Mouse (Mus musculus) thymus, postnatal 25 days (tissue): ENCODE measurements around the gene Iqgap1.
A peak's percentile ranks its signal among the peaks of the same experiment; 100 is the strongest.

Source experiments
- DNase-seq: peaks from one replicate; pipeline ENCODE4 v3.0.0; 2022

Gene Iqgap1

DNA sequence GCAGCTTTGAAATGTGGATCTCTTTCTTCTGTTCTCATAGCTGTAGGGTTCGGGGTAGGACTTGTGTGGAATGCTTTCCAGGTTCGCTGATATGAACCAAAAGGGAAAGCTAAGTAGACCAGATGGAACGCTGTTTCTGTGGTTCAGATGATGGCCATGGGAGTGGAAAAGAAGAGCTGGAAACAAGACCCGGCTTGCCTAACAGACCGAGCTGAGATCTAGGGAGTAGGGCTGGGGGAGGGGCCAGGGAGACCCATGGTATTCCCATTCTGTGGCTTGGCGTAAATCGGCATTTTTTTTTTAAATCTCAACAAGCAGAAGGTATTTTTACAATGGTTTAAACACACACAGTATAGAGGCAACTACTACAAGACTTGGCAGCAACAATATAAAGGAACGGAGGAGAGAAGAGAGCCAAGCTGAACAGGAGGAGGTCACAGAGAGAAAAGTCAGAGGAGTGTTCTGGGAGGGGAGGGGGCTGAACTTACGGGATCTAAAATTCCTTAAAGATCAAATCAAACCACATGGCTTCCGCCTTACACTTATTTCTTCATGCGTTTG is at the start of gene Iqgap1:
TSS of gene Iqgap1 (minus strand) at position 132 of the 561 bp plus-strand sequence.
- no peak for DNase-seq

DNA sequence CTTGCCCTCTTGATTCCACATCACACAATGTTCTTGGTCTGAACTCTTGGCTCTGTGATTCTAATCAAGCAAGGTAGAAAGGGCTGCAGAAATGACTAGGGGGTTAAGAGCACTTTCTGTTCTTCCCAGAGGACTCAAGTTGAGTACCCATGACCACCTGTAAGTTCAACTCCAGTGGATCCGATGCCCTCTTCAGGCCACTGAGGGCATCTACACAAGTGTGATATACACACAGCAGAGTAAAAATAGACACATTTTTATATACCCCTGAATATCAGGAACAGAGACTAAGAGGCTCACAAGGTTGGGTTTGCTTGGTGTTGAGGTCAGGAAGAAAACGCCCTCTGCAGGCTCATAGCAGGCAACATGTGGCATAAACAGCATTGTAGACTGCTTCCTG is 47.9 kb upstream of the Iqgap1 start:
- no peak for DNase-seq

DNA sequence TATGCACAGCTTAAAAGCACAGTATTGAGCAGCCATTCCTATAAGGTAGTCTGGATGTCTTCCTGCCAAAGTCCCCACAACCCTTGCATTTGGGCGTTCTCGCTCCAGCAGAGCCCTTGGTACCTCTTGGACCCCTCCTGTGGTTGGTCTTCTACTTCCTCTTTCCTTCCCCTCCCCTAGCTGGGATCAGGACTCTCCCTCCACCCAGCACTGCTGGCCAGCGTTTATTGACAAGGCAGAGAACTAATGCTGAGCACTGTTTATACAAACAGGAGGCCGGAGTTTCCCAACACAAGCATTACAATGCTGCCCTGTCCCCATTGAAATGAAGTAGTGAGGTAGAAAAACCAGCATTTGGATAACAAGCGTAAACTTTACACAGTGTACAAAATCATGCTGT is 47.3 kb upstream of the Iqgap1 start:
- DNase-seq: no peak

DNA sequence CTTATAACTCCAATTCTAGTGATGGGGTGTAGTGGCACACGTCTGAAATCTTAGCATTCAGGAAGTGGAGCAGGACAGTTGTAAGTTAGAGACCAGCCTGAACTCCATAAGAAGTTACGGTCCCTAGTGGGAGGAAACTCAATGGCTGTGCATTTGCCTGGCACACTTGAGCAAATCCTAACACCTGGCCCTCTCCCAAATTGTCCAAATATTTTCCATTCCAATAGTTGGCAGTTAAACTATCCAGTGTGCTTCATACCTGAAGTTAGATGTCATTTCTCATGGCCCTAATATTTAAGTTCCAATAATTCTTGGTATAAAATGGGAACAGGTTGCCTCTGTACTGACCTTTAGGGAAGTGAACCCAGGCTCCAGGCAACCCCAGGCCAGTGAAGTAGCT is 42.9 kb upstream of the Iqgap1 start:
- DNase-seq: no peak

DNA sequence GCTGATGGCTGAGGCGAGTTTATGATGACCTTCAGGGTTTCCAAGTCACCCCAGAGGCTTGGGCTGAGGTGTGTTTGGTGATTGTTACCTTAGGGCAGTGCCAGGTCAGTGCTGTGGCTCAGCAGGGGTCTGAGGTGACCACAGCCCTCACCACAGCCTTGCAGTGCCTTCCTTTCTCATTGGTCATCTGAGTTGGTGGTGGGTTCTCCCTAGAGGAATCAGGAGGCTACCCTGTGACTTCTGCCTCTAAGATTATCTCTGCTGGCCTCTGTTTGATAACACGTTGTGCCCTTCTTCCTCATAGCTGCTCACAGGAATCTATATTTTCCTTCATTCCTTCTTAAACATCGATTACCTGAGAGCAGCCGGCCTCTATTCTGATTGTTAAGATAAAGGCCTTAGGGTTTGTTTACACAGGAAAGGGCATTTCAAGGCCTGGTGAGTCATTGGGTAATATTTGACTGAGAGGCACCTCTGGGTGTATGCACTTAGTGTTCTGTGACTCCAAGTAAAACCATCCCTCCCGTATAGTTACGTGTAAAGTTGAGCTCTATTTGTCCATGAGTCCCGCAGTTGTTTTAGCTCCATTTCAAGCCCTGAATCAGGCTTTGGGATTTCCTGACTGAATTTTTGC is 40.9 kb upstream of the Iqgap1 start:
- DNase-seq: no peak

DNA sequence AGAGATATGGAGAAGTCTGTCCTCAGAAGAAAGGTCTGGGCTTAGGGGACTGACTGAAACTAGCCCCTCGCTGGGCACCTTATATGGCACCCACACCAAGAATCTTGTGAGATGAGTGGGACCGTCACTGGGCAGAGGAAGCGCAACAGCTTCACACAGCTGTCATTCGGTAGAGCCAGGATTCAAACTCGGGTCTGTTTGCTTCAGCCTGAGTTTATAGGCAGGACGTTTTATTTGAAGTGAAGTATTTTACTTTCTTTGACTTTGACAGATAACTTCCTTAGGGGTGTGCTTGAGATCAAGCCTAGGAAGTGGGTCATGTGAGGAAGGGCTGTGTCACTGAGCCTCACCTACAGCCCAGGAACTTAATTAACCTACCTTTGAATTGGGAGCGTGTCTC is 39.7 kb upstream of the Iqgap1 start:
- DNase-seq: peak; percentile 41

DNA sequence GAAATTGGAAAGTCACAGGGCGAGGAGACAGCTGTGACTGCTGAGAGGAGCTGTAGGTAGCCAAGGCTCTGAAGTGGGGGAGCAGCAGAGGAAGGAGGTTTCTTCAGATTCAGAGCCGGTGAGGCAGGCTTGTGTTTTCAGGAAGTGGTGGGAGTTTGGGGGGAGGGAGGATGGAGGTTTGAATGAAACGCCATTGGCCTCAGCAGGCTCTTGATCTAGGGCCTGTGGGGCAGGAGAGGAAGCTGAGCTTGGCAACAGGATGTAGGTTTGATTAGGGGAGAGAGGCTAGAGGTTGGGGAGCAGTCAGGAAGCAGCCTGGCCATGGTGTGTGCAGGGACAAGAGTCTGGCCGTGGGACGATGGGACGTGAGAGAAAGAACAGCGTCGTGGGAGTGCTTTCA is 39.1 kb upstream of the Iqgap1 start:
- DNase-seq: peak; percentile 84

DNA sequence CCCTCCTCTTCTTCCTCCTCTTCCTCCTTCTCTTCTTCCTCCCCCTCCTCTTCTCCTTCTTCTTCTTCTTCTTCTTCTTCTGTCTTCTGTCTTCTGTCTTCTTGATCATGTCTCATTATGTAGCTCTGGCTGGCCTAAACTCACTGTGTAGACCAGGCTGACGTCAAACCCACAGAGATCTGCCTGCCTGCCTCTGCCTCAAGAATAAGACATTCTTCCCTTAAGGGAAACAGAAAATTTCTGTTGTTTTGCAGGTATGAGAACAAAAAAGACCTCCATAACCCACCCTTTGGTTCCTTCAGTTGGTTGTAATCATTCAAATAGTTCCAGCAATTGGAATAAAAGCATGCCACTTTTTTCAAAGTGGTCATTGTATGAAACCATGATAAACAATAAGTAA is 38.4 kb upstream of the Iqgap1 start:
- DNase-seq: no peak

DNA sequence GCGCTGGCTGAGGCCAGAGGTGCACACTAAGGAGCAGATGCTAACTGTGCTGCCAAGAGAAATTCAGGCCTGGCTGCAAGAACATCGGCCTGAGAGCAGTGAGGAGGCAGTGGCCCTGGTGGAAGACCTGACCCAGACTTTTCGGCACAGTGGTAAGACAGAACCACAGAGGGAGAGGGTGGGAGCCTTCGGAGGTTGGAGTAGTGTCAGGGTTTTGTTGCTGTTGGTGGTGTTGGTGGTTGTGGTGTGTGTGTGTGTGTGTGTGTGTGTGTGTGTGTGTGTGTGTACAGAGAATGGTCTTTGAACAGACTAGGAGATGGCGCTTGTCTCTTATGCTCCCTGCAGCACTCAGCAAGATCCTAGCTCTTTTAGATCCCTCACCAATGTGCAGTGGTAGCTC is 37.7 kb upstream of the Iqgap1 start:
- no peak for DNase-seq

DNA sequence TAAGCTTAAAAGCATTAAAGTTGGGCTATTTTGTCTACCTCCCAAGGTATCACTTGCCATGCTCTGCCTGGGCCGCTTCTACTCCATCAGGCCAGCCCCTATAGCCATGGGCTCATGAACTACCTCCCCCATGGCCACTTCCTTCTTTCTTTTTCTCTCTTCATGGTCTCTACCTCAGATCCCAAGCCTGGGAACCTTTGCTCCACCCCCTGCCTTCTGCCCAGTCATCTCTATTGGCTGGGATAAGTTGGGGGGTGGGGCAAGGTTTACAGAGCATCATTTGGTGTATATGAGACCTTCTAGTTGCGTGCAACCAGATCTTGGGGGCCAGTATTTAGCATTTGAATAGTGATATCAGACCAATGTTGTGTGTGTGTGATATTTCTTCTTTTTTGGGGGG is 36.7 kb upstream of the Iqgap1 start:
- no peak for DNase-seq

DNA sequence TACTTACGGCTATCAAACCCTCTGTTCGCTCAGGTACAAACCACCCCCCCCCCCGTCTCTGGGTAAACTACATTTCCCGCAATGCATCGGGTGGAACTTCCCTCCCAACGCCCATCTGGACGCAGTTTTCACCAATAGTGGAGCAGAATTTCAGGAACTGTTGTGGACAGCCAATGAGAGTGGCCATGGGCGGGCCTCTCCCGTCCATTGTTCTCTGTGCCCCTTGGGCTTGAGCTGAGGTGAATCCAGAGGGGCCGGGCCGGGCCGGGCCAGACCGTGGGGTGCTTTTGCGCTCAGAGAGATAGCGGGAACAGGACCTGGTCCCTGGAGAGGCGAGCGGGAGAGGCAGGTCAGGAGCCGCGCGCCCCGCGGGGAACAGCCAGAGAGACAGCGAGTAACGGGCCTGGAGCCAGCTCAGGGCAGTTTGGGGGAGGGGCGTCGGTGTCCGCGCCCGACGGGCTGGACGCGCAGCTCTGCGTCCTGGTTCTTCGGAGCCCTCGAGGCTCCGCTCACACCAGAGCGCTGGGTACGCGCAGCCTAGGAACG is 35.0 kb upstream of the Iqgap1 start, which contains the start of gene Zscan2:
TSS of gene Zscan2 (plus strand) at position 192 of the 546 bp plus-strand sequence.
- DNase-seq: peak; percentile 89

DNA sequence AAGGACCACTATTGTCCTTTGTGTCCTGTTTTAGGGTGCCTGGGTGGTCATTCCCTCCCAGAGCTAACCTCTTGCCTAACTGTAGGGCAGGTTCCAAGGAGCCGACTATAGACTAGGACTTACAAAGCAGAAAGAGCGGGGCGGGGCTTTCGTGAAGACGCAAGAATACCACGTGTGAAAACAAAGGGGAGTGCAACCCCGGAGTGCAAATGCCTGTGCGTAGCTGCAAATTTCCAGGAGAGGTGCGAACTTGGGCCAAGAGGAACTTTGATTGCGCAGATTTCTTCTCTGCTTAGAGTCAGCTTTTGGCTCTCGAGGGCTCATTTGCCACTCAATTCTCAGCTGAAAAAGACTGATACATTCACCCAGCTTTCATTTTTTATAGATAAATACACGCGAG is 34.5 kb upstream of the Iqgap1 start:
- DNase-seq: peak; percentile 79

DNA sequence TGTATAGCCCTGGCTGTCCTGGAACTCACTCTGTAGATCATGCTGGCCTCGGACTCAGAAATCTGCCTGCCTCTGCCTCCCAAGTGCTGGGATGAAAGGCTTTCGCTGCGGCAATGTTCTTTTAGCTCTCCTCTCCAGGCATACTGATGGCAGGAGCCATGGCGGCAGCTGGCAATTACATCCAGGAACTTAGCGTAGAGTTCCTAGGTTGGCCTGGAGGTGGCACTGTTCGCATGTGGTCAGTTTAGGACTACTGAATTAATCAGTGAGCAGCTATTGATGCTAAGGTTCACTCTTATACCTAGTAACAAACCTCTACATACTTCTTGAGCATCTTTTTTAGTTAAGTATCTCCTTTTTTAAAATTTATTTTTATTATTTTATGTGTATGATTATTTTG is 31.4 kb upstream of the Iqgap1 start:
- peak; percentile 84 for DNase-seq

DNA sequence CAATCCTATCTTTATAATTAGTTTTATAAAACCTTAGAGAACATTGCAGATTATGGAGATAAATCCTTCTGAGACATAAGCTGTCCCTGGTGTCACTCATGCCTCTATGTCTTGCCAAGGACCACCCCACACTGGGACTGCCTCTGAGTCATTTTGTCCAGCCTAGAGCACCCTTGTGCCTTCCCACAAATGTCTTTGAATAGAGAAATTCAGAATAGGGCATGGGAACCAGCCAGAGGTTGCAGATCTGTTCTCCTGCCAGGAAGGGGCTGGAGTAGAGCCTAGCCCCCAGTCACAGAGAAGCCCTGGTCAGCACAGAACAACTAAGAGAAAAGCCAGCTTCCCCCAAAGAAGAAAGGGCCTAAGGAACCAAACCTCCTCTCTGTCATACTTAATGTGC is 29.5 kb upstream of the Iqgap1 start:
- DNase-seq: no peak

DNA sequence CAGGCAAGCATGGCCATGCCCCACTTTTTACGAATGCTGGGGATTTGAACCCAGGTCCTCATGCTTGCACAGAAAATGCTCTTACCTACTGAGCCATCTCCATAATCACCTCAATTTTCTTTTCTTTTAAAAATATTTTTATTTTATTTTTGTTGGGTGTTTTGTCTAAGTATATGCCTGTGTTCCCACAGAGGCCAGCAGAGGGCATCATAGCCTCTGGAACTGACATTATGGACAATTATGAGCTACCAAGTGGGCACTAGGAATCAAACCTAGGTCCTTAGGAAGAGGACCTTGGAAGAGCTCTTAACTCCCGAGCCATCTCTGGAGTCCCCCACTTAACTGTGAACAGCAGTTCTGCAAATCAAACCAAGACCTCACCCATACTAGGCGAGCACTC is 27.4 kb upstream of the Iqgap1 start:
- DNase-seq: peak; percentile 26

DNA sequence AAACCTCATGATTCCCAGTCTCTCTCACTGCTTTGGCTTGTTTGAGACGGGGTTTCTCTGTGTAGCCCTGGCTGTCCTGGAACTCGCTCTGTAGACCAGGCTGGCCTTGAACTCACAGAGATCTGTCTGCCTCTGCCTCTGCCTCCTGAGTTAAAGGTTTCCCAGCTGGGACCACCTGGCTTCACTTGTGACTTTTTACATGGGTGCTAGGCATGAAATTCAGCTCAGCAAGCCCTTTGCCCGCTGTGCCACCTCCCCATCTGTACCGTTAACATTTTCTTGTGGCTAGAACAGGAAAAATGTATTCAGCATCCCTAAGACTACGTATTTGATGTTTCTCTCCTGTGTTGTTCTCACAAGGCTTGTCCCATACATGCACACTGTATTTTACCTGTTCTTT is 24.7 kb upstream of the Iqgap1 start:
- peak; percentile 61 for DNase-seq

DNA sequence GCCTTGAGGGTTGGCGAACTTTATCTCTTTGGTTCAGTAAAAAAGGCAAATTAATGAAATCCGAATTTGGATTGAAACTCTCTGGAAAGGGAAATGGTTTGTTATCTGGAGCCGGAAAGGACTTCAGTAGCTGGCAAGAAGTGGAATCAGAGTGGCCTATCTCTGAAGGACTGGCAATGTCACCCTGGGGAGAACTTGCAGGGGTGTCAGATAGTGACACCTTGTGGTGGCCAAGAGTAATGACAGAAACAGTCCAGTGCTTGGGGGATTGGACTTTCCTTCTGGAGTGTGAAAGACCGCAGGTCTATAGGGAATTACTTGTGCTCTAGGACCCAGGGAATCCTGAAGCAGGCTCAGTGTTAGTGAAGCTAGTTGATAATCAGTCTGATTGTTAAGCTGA is 23.9 kb upstream of the Iqgap1 start:
- peak; percentile 47 for DNase-seq

DNA sequence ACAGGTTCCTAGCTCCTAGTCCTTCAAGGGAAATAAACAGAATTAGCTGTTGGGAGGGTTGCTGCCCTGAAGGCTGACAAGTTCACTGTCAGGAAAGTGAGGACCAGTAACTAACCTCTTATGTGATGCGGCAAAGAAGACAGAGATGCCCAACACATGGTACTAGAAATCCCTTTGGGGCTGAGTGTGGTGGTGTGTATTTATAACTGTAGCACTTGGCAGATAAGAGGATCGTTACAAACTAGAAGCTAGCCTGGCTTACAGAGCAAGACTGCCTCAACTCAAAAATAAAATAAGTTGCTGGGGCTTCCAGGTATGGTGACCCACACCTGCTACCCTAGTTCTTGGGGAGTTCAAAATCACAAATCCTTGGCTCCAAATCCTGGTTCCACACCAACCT is 23.5 kb upstream of the Iqgap1 start:
- DNase-seq: no peak

DNA sequence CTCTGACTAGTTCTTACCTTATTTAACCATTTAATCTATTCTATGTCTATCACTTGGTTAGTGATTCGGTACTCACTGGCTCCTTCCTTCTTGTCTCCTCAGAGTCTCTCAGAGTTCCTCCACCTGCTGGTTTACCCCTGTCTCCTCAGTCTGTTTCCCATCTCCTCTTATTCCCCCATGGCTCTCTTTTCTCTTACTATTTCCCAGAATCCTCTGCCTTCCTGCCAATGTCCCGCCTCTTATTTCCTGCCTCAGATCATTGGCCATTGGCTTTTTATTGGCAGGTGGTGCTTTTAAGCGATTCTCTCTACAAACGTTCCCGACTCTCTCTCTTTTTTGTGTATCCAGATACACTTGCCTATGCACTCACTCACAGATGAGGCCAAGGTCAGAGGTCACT is 20.9 kb upstream of the Iqgap1 start:
- DNase-seq: no peak

DNA sequence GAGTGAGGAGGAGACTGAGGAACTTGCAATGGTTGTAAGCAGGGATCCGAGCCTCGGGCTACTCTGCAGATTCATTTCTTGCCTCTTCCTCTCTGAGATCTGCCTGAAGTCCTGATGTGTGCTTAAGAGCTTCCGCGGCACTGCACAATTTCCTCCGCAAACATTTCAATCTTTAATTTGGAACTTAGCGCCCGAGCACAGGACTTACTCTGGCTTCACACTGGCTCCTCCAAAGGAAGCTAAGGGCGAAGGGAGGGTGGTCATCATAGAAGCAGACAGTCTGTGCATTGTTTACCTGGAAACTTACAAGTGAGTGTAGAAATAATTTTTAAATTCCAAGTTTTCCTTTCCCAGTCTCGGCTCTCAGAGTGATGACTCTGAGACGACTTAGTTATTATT is 20.5 kb upstream of the Iqgap1 start:
- DNase-seq: no peak

DNA sequence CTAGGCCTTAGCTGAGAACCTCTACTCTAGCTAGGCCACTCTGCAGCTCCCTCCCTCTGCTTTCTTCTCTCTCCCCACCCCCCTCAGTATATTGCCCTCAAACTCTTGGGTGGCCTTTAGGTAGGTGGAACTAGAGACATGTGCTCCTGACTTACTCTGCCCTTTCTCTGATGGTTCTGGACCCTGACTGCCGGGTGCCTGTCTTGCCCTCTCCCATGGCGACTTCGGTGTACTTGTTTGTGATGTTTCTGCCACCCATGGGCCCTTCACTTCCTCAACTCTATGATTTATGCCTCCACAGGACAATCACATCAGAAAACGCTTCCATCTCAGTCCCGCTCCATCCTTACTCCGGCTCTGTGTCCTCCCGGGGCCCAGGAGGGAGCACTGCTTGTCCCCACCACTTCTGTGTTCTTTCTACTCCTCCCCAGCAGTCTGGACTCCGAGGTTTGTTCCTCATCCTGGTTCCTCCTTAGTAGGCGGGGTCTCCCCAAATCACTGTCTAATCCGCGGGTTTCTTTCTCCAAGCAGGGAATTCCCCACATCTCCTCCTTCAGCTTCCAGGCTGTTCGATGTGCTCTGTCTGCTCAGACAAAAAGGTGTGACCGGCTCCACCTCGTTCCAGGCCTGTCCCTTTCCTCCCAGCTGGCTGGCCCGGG is 20.0 kb upstream of the Iqgap1 start:
- no peak for DNase-seq

DNA sequence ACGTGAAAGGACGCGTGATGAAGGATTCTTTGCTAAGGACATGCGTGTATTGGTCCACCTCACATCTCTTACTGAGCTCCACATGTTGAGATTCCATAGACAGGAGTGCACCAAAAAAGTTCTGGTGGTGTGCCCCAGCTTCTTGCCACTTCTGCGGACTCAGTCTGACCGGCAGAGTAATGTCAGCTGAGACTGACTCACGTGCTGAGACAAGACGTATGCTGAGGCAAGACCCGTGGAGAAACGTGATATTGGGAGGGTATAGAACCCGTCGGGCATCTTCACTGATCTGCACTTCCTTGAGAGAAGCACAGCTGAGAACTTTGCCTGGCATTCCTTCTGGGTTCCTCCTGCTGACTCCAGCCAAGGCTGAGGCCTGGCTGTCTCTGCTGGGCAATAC is 18.9 kb upstream of the Iqgap1 start:
- DNase-seq: no peak

DNA sequence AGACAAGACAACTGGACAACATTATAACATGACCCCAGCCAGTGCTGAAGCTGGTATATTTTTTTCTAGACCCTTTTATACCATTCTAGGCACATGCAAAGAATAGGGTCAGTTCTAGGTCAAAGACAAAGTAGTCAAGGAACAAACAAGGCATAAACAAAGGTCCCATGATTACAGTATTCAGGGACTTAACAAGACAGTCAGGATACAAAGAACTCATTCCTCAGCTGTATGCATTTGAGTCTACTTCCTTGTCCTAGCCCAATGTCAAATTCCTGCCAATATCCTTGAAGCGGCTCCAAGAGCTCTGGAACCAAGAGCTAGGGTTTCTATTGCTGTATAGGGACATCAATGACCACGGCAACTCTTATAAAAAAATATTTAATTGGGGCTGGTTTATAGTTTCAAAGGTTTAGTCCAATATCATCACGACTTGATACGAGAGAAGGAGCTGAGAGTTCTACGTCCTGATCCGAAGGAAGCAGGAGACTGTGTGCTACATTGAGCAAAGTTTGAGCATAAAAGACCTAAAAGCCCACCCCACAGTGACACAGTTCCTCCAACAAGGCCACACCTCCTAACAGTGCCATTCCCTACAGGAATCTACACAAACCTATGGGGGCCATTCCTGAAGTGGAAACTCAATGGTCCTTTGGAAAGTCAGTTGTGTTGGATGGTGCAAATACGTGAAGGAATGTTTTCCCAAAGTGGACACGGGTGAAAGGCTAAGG is 18.3 kb upstream of the Iqgap1 start:
- no peak for DNase-seq

DNA sequence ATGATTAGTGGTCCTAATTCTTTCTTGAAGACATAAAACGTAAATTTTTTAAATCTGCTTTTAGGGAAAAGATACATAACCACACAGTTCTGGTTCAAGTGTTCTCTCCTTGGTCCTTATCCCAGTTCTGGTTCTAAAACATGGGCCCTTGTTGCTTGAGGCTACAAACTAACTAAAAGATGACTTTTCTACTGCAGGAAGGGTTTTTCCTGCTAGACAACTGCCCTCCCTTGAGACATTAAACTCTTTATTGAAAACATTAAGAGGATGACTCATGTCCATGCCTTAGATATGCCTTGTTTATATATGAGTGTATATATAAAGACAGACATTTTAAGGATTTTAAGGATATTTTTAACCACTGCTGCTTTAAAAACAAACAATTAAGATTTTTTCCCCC is 17.4 kb upstream of the Iqgap1 start:
- DNase-seq: no peak
